Mouse (Mus musculus) forebrain, embryonic 14.5 days (tissue): ENCODE data around the gene Btbd17. TPM values are rescaled to one million over a fixed set of nuclear protein-coding genes. Genes with fewer than 3 reads are reported as not detected.

Source experiments
- ATAC-seq: fragments of 200-750 bp; cut with Nextera tagmentation; 2 replicates; pipeline ENCODE4 v1.8.0; 2017; ENCODE audit warnings: mild to moderate bottlenecking, moderate library complexity
- DNase-seq: peaks from one replicate; pipeline ENCODE4 v3.0.0-alpha.2; 2015; ENCODE audit warnings: low spot score
- H3K27ac ChIP-seq: fragments of 300-500 bp; sonication (generic); 2 replicates; pipeline ENCODE4 v1.5.1; 2014; ENCODE audit warnings: low read depth, mild to moderate bottlenecking, control low read depth, low read length, moderate library complexity
- H3K27me3 ChIP-seq: fragments of 300-500 bp; sonication (generic); replicated peaks from 2 replicates; pipeline ENCODE4 v1.6.1; 2014; ENCODE audit warnings: low read length, control low read depth, mixed read lengths; ENCODE audit not compliant: control insufficient read depth, insufficient read depth
- H3K36me3 ChIP-seq: fragments of 300-500 bp; sonication (generic); 2 replicates; pipeline ENCODE4 v1.6.1; 2014; ENCODE audit warnings: low read length, control low read depth; ENCODE audit not compliant: control insufficient read depth, insufficient read depth
- H3K4me1 ChIP-seq: fragments of 300-500 bp; sonication (generic); 2 replicates; pipeline ENCODE4 v1.6.1; 2014; ENCODE audit warnings: antibody characterized with exemption, low read length, control low read depth; ENCODE audit not compliant: control insufficient read depth, insufficient read depth
- H3K4me2 ChIP-seq: fragments of 300-500 bp; sonication (generic); 2 replicates; pipeline ENCODE4 v1.6.1; 2014; ENCODE audit warnings: mild to moderate bottlenecking, control low read depth, low read length
- H3K4me3 ChIP-seq: fragments of 300-500 bp; sonication (generic); 2 replicates; pipeline ENCODE4 v1.5.1; 2014; ENCODE audit warnings: low read depth, low read length, control low read depth
- H3K9ac ChIP-seq: fragments of 300-500 bp; sonication (generic); 2 replicates; pipeline ENCODE4 v1.6.1; 2014; ENCODE audit warnings: mild to moderate bottlenecking, low read length, control low read depth, moderate library complexity
- H3K9me3 ChIP-seq: fragments of 300-500 bp; sonication (generic); replicated peaks from 2 replicates; pipeline ENCODE4 v1.6.1; 2016; ENCODE audit warnings: low read length, control low read depth, mixed read lengths; ENCODE audit not compliant: control insufficient read depth
- WGBS: fragments of 180-500 bp; shearing (Covaris S2); extraction: QIAGEN DNeasy Blood & Tissue Kit; methylation state at CpG from one replicate; pipeline ENCODE4 v1.1.7; 2014; 5-methylcytosine and 5-hydroxymethylcytosine counted together
- polyA plus RNA-seq: library from polyadenylated mRNA; unstranded; fragments of >200 nt; fragmentation: Nextera tagmentation; extraction: Ambion mirVana; gene quantifications from 2 replicates; pipeline ENCODE4 v1.2.1, GENCODE M21; 2014

Btbd17 gene
- polyA plus RNA-seq, result 22.1 and 24.7 TPM in 2 replicates

DNA sequence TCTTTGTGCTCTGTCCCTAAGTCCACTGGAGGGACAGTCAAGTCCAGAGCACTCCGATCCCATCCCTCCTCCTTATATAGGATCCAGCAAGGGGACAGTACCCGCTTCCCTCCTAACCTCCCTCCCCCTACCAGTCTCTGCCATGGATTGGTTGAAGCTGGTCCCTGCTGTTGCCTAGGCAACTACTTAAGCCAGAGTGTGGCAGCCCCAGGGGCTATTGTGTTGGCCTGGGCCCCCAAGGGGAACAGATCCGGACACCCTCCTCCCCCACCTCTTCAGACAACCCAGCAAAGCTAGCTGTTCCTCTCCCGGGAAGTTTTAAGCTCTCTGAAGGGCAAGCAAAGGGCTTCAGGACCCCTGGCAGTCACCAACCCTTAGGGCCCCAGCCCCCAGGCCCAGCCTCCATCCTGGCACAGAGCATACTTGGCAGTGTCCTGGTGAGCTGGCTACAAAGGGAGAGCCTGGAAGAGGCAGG is at the start of gene Btbd17:
Btbd17 (minus strand) TSS at position 98 of the 475 bp plus-strand sequence.
- no peaks in the 10 kb centered on the region for H3K27me3 ChIP-seq
- H3K9me3 ChIP-seq, result no peaks in the 10 kb centered on the region
- no peaks in the 10 kb centered on the region for H3K36me3 ChIP-seq
- peak; percentile 94 for DNase-seq
- peak within 1 kb of the TSS; percentile 100 for H3K27ac ChIP-seq
- WGBS, result 0% methylated on average over 4 of the region's 4 CpGs
- peak within 1 kb of the TSS; percentile 61 for H3K9ac ChIP-seq
- peak within 1 kb of the TSS; percentile 92 for H3K4me2 ChIP-seq
- H3K4me3 ChIP-seq, result peak within 1 kb of the TSS; percentile 30
- peaks cover 47% of the 10 kb centered on the region for H3K4me1 ChIP-seq
- ATAC-seq, result peak; percentile 80

- Histone ChIP-seq H3K36me3 (no peaks in the 10 kb centered on the region), H3K27ac (no peak overlapping the region), H3K4me2 (no peak overlapping the region), H3K9me3 (no peaks in the 10 kb centered on the region), H3K4me3 (no peak overlapping the region), H3K9ac (no peak overlapping the region), H3K27me3 (peaks cover 7% of the 10 kb centered on the region), H3K4me1 (no peaks in the 10 kb centered on the region)
- ATAC-seq, result no peak
- DNase-seq, result no peak
- WGBS, result 66% methylated on average over 7 of the region's 7 CpGs
Measured at GRCm38 (mm10) chr11:114844464-114845220, 48.9 kb upstream of the Btbd17 start.

DNA sequence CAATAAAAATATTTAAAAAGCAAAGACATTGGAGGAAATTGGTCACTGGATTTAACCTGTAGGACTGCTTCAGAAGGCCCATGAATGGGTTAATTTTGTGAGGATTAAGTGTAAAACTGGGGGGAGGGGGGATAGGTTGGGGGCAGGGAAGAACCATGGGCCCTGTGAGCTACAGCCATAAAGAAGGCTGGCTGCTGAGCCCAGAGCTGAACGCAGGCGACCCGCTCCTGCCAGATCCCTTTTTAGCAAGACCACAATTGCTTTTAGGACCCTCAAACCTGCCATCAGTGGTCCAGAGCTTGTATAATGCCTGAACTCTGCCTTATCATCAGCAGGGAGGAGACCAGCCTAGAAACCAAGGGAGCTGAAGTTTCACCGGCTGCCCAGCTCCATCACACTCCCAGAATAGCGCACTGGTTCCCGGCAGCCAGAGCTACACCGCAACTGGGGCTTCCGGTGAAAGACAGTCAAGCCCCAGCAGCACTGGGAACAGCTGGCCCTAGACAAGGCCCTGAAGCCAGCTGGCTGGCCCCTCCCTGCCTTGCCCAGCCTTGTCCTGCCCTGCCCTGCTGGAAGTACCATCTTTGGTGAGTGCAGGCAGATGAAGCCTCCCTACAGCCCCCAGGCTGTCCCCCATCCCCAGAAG is 48.2 kb upstream of the Btbd17 start:
- DNase-seq (no peak), ATAC-seq (no peak)
- no peaks in the 10 kb centered on the region for H3K36me3 ChIP-seq
- H3K27ac ChIP-seq, result no peak overlapping the region
- H3K9me3 ChIP-seq, result no peaks in the 10 kb centered on the region
- no peaks in the 10 kb centered on the region for H3K4me1 ChIP-seq
- no peak overlapping the region for H3K4me2 ChIP-seq
- no peak overlapping the region for H3K9ac ChIP-seq
- 5% methylated on average over 8 of the region's 8 CpGs for WGBS
- H3K27me3 ChIP-seq, result peaks cover 1% of the 10 kb centered on the region
- no peak overlapping the region for H3K4me3 ChIP-seq

DNA sequence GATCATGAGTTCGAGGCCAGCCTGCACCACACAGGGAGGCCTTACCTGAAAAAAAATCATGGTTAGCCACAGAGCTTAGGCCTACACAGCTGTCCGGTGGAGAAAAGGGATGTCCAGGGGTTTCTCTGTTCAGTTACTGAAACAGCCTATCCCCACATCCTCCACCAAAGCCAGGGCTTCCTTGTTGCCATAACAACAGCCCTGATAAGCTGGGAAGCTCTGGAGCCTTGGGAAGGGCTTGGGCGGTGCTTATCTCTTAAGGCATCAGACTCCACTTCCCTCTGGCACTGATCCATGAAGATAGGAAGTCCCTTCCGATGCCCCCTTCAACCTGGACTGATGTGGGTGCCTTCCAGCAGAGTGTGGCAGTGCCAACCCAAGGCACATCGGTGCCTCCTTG is 37.4 kb upstream of the Btbd17 start:
- ATAC-seq (no peak), DNase-seq (peak; percentile 33)
- 60% methylated on average over 5 of the region's 5 CpGs for WGBS

GRCm38 (mm10) chr11:114830433-114830773 is 34.7 kb upstream of the Btbd17 start:
- WGBS, result 23% methylated on average over 8 of the region's 8 CpGs
- ATAC-seq, result peak; percentile 10; the same call in 1 of the 2 replicates
- H3K27ac ChIP-seq, result no peak overlapping the region

More for the DNA sequence above, 37.4 kb upstream of the Btbd17 start:
- H3K4me3 ChIP-seq, result no peak overlapping the region
- no peak overlapping the region for H3K9ac ChIP-seq
- H3K4me2 ChIP-seq, result no peak overlapping the region
- no peaks in the 10 kb centered on the region for H3K9me3 ChIP-seq
- no peaks in the 10 kb centered on the region for H3K27me3 ChIP-seq
- H3K36me3 ChIP-seq, result no peaks in the 10 kb centered on the region
- H3K27ac ChIP-seq, result no peak overlapping the region
- peaks cover 12% of the 10 kb centered on the region for H3K4me1 ChIP-seq

DNA sequence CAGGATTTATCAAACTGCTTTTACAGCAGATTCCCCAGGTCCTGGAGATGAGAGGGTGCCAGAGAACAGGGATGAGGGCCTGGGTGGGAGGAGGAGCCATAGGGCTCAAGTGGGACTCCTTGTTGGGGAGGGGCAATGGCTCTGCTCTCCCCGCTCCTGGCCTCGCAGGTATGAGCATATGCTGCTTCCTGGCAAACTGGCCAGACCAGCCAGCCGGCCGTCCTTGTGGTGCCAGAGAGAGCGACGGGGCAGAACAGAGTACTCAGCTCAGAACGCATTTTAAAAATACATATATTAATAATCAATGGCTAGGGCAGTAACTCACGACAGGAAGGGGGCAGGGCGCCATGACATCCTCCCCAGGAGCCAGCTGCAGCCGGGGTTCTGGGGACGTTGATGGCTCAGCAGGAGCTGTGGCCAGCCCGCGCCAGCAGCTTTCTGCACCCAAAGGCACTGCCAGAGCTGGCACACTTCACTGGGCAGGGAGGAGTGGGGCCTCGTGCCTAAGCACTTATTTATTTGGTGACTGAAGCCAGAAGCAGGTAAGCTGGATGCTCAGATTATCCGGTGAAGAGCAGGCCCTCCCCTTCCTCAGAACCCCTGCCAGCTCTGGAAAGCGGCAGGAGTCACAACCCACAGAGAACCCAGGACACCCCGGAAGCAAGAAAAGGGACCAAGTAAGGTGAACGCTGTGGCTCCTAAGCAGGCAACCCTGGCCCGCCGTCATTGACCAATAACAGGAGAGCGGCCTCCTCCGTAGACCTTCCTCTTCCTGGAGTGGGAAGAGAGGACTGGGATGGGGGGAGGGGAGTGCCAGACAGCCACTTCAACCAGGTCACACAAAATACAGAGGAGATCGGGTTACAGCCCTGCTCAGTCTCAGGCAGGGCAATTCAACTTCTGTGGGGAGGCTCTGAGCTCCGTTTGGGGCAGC is 34.0 kb upstream of the Btbd17 start:
- 8% methylated on average over 24 of the region's 24 CpGs for WGBS
- Histone ChIP-seq H3K9me3 (no peaks in the 10 kb centered on the region), H3K4me2 (peak overlapping the region; percentile 43), H3K4me3 (no peak overlapping the region; the same call in 1 of the 2 replicates), H3K36me3 (no peaks in the 10 kb centered on the region), H3K9ac (peak overlapping the region; percentile 53), H3K4me1 (peaks cover 12% of the 10 kb centered on the region), H3K27ac (peak overlapping the region; percentile 21; the same call in 1 of the 2 replicates), H3K27me3 (no peaks in the 10 kb centered on the region)
- peak; percentile 44 for DNase-seq
- ATAC-seq, result peak; percentile 54; the same call in 1 of the 2 replicates

More at GRCm38 (mm10) chr11:114830433-114830773, 34.7 kb upstream of the Btbd17 start:
- Histone ChIP-seq H3K4me2 (peak overlapping the region; percentile 43; the same call in 1 of the 2 replicates), H3K27me3 (no peaks in the 10 kb centered on the region), H3K36me3 (no peaks in the 10 kb centered on the region), H3K9me3 (no peaks in the 10 kb centered on the region), H3K9ac (no peak overlapping the region), H3K4me1 (peaks cover 12% of the 10 kb centered on the region), H3K4me3 (no peak overlapping the region)
- DNase-seq, result no peak

- Histone ChIP-seq H3K4me3 (no peak overlapping the region), H3K36me3 (no peaks in the 10 kb centered on the region), H3K4me2 (no peak overlapping the region), H3K27me3 (no peaks in the 10 kb centered on the region), H3K9me3 (no peaks in the 10 kb centered on the region), H3K9ac (no peak overlapping the region), H3K27ac (no peak overlapping the region), H3K4me1 (peaks cover 30% of the 10 kb centered on the region)
- WGBS, result 83% methylated on average over 5 of the region's 5 CpGs
- ATAC-seq, result no peak
- no peak for DNase-seq
Measured at GRCm38 (mm10) chr11:114826686-114827085, 30.9 kb upstream of the Btbd17 start.

- Histone ChIP-seq H3K9me3 (no peaks in the 10 kb centered on the region), H3K36me3 (no peaks in the 10 kb centered on the region), H3K27me3 (no peaks in the 10 kb centered on the region), H3K4me1 (peaks cover 18% of the 10 kb centered on the region), H3K4me2 (0 out of 2 replicates have a peak overlapping the region, but pooled peaks have one; percentile 2), H3K4me3 (no peak overlapping the region), H3K9ac (peak overlapping the region; percentile 1; the same call in 1 of the 2 replicates), H3K27ac (peak overlapping the region; percentile 68)
- ATAC-seq (peak; percentile 35; the same call in 1 of the 2 replicates), DNase-seq (peak; percentile 17)
- 5% methylated on average over 11 of the region's 11 CpGs for WGBS
Measured at GRCm38 (mm10) chr11:114823199-114823725, 27.5 kb upstream of the Btbd17 start.
